Mouse (Mus musculus): ENCODE measurements around the gene Ptpn11.

GRCm38 (mm10) chr5:121123399-121123798 is 67.8 kb downstream of the Ptpn11 start:
- no peak for TF ChIP-seq TAL1 (IDR thresholded peaks at IDR 0.05; ENCODE audit: low read length)
- TF ChIP-seq GATA1 (IDR thresholded peaks at IDR 0.05; ENCODE audit: low read length), result no peak
